Mouse (Mus musculus) lung, embryonic 16.5 days (tissue): ENCODE measurements around the gene Eno4. TPM values are rescaled to one million over a fixed set of nuclear protein-coding genes. Genes with fewer than 3 reads are reported as not detected.

ENCODE experiments used
- ATAC-seq: fragments of 200-750 bp; cut with Nextera tagmentation; 2 replicates; pipeline ENCODE4 v1.8.0; 2017; ENCODE audit warnings: low read depth, mild to moderate bottlenecking, moderate library complexity
- H3K27ac ChIP-seq: fragments of 300-500 bp; sonication (generic); 2 replicates; pipeline ENCODE4 v1.5.1; 2014; ENCODE audit warnings: mild to moderate bottlenecking, control low read depth, low read length
- H3K27me3 ChIP-seq: fragments of 300-500 bp; sonication (generic); 2 replicates; pipeline ENCODE4 v1.6.1; 2014; ENCODE audit warnings: low read depth, low read length, mixed read lengths; ENCODE audit not compliant: control insufficient read depth, insufficient read depth
- H3K36me3 ChIP-seq: fragments of 300-500 bp; sonication (generic); 2 replicates; pipeline ENCODE4 v1.6.1; 2014; ENCODE audit warnings: low read length; ENCODE audit not compliant: control insufficient read depth, insufficient read depth
- H3K4me1 ChIP-seq: fragments of 300-500 bp; sonication (generic); replicated peaks from 2 replicates; pipeline ENCODE4 v1.6.1; 2014; ENCODE audit warnings: low read length, mixed read lengths; ENCODE audit not compliant: control insufficient read depth, insufficient read depth
- H3K4me2 ChIP-seq: fragments of 300-500 bp; sonication (generic); 2 replicates; pipeline ENCODE4 v1.6.1; 2014; ENCODE audit warnings: low read depth, low read length, control low read depth
- H3K4me3 ChIP-seq: fragments of 300-500 bp; sonication (generic); 2 replicates; pipeline ENCODE4 v1.5.1; 2014; ENCODE audit warnings: mild to moderate bottlenecking, low read length, control low read depth
- H3K9ac ChIP-seq: fragments of 300-500 bp; sonication (generic); 2 replicates; pipeline ENCODE4 v1.6.1; 2014; ENCODE audit warnings: low read length, control low read depth
- H3K9me3 ChIP-seq: fragments of 300-500 bp; sonication (generic); 2 replicates; pipeline ENCODE4 v1.6.1; 2016; ENCODE audit warnings: low read length; ENCODE audit not compliant: control insufficient read depth
- WGBS: fragments of 180-500 bp; shearing (Covaris S2); extraction: QIAGEN DNeasy Blood & Tissue Kit; methylation state at CpG from one replicate; pipeline ENCODE4 v1.1.7; 2014; 5-methylcytosine and 5-hydroxymethylcytosine counted together
- polyA plus RNA-seq: library from polyadenylated mRNA; unstranded; fragments of >200 nt; fragmentation: Nextera tagmentation; extraction: Ambion mirVana; gene quantifications from 2 replicates; pipeline ENCODE4 v1.2.1, GENCODE M21; 2015

The Eno4 gene
- polyA plus RNA-seq, 1 experiment from 2014 or later = 2.1 TPM

DNA sequence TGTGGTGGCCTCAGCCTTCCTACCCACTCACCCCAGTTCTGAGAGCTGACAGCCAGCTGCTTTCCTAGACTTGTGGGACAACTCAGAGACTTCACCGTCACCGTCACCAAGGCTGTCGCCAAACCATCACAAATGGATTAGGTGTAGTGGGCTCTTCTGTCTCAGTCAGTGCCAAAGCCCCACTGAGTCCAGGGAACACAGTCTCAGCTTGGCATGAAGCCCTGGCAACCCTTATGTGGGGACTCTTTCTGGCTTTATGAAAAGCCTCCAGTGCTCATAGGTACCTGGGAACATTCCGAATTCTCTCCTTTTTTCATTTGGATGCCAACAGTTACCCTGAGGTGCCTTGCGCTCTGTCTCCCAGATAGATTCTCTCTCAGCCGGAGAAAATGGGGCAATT is 29.9 kb upstream of the Eno4 start:
- 81% methylated on average over 6 of the region's 6 CpGs for WGBS
- Histone ChIP-seq H3K27ac (no peak overlapping the region), H3K36me3 (no peaks in the 10 kb centered on the region), H3K27me3 (no peaks in the 10 kb centered on the region), H3K4me2 (no peak overlapping the region), H3K9me3 (no peaks in the 10 kb centered on the region), H3K4me3 (no peak overlapping the region), H3K4me1 (peaks cover 10% of the 10 kb centered on the region; the same call in 1 of the 2 replicates), H3K9ac (no peak overlapping the region)
- no peak for ATAC-seq

DNA sequence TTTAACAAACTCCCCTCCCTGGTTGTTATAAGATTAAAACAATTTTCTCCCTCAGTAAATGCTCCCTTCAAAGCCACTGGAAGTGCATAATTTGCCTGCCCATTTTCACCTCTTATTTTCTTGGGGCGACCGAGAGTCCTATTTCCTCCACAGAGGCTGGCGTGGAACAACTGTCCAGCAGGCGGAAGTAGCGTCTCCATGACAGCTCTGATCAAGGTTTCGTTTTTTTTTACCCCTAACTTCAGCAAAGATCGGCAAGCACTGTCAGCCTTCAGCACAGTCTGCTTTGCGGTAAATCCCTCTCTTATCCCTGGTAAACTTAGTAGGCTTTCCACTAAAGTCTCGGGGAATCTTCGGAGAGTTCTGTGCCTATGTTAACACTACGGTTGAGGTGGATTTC is 24.6 kb upstream of the Eno4 start:
- peaks cover 3% of the 10 kb centered on the region; the same call in 1 of the 2 replicates for H3K4me1 ChIP-seq

DNA sequence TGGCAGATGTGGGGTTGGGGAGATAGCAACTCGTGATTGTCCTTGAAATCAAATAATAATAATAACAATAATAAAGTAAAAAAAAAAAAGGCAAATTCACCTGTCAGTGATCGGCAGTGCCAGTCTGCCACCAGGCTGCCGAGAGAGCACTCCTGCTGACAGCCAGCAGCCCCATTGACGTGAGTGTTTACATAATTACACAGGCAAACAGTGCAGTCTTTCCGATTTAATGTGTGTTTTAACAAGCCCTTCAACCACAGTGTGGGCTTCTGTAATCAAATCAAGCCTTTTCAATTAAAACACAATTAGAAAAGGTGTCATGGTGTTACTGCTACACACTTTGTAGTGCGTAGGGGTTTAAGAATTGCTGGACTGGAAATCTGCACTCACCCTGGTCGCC is 24.1 kb upstream of the Eno4 start:
- Histone ChIP-seq H3K4me1 (peaks cover 3% of the 10 kb centered on the region; the same call in 1 of the 2 replicates), H3K4me3 (no peak overlapping the region), H3K36me3 (no peaks in the 10 kb centered on the region), H3K9ac (no peak overlapping the region), H3K4me2 (peak overlapping the region; percentile 41), H3K27me3 (no peaks in the 10 kb centered on the region; the same call in 1 of the 2 replicates), H3K9me3 (no peaks in the 10 kb centered on the region), H3K27ac (no peak overlapping the region)
- ATAC-seq = no peak
- 6% methylated on average over 7 of the region's 7 CpGs for WGBS

More for the DNA sequence above, 24.6 kb upstream of the Eno4 start:
- peak overlapping the region; percentile 41 for H3K4me2 ChIP-seq
- H3K9ac ChIP-seq = peak overlapping the region; percentile 4; the same call in 1 of the 2 replicates
- H3K27ac ChIP-seq = no peak overlapping the region
- no peak for ATAC-seq
- no peaks in the 10 kb centered on the region for H3K36me3 ChIP-seq
- WGBS = 2% methylated on average over 11 of the region's 11 CpGs
- peak overlapping the region; percentile 25 for H3K4me3 ChIP-seq
- no peaks in the 10 kb centered on the region; the same call in 1 of the 2 replicates for H3K27me3 ChIP-seq
- no peaks in the 10 kb centered on the region for H3K9me3 ChIP-seq

DNA sequence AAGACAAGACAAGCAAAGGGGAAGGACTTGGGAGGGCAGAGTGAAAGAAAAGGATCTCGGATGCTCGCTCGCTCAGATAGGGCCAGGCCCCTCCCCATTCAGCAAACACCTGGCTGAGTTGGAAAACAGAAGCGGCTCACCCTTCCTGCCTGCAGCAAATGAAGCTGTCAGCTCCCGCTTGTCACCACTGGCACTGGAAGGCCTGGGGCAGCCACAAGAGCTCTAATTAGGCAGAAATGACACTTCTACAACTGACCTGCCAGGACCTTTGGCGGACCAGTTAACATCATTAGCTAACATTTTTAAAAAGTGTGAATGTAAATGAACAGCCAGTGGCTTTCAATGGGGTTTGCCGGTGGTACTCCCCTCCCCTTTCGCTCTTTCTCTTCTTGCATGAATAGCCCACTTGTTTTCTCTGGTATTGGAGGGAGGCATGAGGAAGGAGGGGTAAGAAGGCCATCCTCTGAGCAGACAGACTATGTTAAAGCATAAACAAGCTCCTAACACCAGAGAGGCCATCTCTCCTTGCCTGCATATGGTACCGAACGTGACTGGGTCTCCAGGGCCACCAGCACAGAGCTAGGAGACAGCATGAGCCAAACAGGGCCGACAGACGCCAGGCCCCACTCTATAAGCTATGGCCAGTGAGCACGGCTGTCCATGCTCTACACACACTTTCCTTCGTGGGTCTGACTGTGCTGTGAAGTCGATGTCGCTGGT is 12.0 kb upstream of the Eno4 start:
- no peak overlapping the region for H3K27ac ChIP-seq
- no peaks in the 10 kb centered on the region for H3K9me3 ChIP-seq
- no peaks in the 10 kb centered on the region for H3K36me3 ChIP-seq
- no peak overlapping the region for H3K4me2 ChIP-seq
- H3K9ac ChIP-seq = no peak overlapping the region
- H3K4me1 ChIP-seq = no peaks in the 10 kb centered on the region
- no peak overlapping the region for H3K4me3 ChIP-seq
- WGBS = 37% methylated on average over 16 of the region's 16 CpGs
- no peak for ATAC-seq
- H3K27me3 ChIP-seq = peaks cover 3% of the 10 kb centered on the region; the same call in 1 of the 2 replicates

GRCm38 (mm10) chr19:58933062-58933461 is 10.2 kb upstream of the Eno4 start:
- no peaks in the 10 kb centered on the region for H3K4me1 ChIP-seq
- H3K4me3 ChIP-seq = no peak overlapping the region
- WGBS = 28% methylated on average over 4 of the region's 4 CpGs
- no peak for ATAC-seq
- no peaks in the 10 kb centered on the region for H3K9me3 ChIP-seq
- H3K36me3 ChIP-seq = no peaks in the 10 kb centered on the region
- no peak overlapping the region for H3K27ac ChIP-seq
- no peak overlapping the region for H3K9ac ChIP-seq
- no peak overlapping the region for H3K4me2 ChIP-seq
- peaks cover 3% of the 10 kb centered on the region; the same call in 1 of the 2 replicates for H3K27me3 ChIP-seq

- Histone ChIP-seq H3K27me3 (no peaks in the 10 kb centered on the region), H3K36me3 (no peaks in the 10 kb centered on the region), H3K9me3 (no peaks in the 10 kb centered on the region), H3K4me1 (peaks cover 9% of the 10 kb centered on the region), H3K4me2 (no peak overlapping the region), H3K9ac (no peak overlapping the region), H3K27ac (no peak overlapping the region), H3K4me3 (no peak overlapping the region)
- WGBS = 73% methylated on average over 7 of the region's 7 CpGs
- no peak for ATAC-seq
These were observed 2.7 kb downstream of the Eno4 start for GRCm38 (mm10) chr19:58945959-58946358.

- Histone ChIP-seq H3K27ac (no peak overlapping the region), H3K4me2 (no peak overlapping the region), H3K27me3 (peaks cover 4% of the 10 kb centered on the region; the same call in 1 of the 2 replicates), H3K4me1 (no peaks in the 10 kb centered on the region), H3K9me3 (no peaks in the 10 kb centered on the region), H3K9ac (no peak overlapping the region), H3K4me3 (no peak overlapping the region), H3K36me3 (no peaks in the 10 kb centered on the region)
- 80% methylated on average over 3 of the region's 3 CpGs for WGBS
- no peak for ATAC-seq
These were observed 8.3 kb downstream of the Eno4 start for GRCm38 (mm10) chr19:58951521-58951920.

GRCm38 (mm10) chr19:58952236-58952635 is 9.0 kb downstream of the Eno4 start:
- H3K9ac ChIP-seq = no peak overlapping the region
- H3K27ac ChIP-seq = no peak overlapping the region
- H3K4me1 ChIP-seq = no peaks in the 10 kb centered on the region
- no peak overlapping the region for H3K4me2 ChIP-seq
- H3K4me3 ChIP-seq = no peak overlapping the region
- no peaks in the 10 kb centered on the region for H3K36me3 ChIP-seq
- H3K9me3 ChIP-seq = no peaks in the 10 kb centered on the region
- 64% methylated on average over 11 of the region's 13 CpGs for WGBS
- peaks cover 4% of the 10 kb centered on the region; the same call in 1 of the 2 replicates for H3K27me3 ChIP-seq
- no peak for ATAC-seq

DNA sequence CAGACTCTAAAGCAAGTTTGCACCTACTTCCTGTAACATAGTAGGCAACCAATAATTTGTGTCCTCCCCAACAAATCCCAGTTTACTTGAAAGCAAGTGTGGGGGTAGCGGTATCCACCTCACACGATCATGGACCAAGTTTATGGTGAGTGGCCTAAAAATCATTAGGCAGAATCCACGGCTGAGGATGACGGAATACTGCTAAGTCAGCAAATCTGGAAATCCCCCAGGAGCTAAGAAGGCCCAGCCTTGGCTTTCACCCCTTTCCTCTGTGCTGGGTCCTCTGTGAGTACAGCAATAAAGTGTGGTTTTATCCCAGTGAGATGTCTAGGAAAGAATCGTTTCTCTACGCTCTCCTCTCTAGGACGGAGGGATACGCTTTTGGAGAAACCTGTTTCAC is 11.6 kb downstream of the Eno4 start:
- no peak overlapping the region for H3K9ac ChIP-seq
- H3K9me3 ChIP-seq = no peaks in the 10 kb centered on the region
- no peak overlapping the region for H3K27ac ChIP-seq
- H3K4me3 ChIP-seq = no peak overlapping the region
- H3K4me1 ChIP-seq = no peaks in the 10 kb centered on the region
- H3K4me2 ChIP-seq = no peak overlapping the region
- ATAC-seq = no peak
- no peaks in the 10 kb centered on the region for H3K36me3 ChIP-seq
- H3K27me3 ChIP-seq = peaks cover 4% of the 10 kb centered on the region; the same call in 1 of the 2 replicates
- 88% methylated on average over 8 of the region's 8 CpGs for WGBS
